Mouse (Mus musculus) urinary bladder, postnatal 25 days (tissue): Measurements from ENCODE around the gene Tmem50b.
"Not testable (repeated sequence)": the region's sequence is repeated elsewhere in the genome, so short reads cannot be mapped to it uniquely, and the experiment has no call there.

ENCODE experiments used
- DNase-seq: peaks from one replicate; pipeline ENCODE4 v3.0.0; 2022; ENCODE audit warnings: low spot score

Gene Tmem50b

GRCm38 (mm10) chr16:91537065-91537464, 60.5 kb downstream of the Tmem50b start:
- DNase-seq = no peak

DNA sequence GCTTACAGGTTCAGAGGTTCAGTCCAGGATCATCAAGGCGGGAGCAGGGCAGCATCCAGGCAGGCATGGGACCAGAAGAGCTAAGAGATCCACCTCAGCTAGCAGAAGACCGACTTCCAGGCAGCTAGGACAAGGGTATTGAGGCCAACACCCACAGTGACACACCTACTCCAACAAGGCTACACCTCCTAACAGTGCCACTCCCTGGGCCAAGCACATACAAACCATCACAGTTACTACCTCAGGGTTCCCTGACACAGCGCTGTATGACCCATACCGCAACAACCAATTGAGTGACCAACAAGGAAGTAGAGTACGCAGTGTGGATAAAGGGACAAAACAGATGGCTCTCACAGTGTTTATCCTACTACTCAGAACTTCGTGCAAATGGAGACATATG, 61.2 kb downstream of the Tmem50b start:
- DNase-seq = no peak

DNA sequence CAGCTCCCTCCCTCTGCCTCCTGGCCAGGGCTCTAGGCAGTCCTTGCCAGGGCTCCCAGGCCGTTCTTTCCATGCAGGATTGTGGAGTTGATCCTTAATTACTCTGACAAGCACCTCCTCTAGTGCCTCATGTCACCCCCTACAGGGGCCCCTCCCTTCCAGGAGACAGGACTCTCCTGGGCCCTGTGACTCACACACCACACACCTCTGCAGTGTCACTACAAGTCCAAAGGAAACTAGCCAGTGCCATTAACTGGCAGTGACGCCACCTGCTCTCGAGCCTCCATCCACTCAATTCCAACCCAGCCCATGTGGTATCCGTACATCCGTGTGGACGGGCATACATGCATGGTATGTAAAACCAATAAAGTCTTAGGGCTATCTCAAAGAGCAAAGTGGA, 62.7 kb downstream of the Tmem50b start:
- DNase-seq = no peak

- DNase-seq = peak; percentile 64
These were observed 63.1 kb downstream of the Tmem50b start for GRCm38 (mm10) chr16:91534477-91534876.

DNA sequence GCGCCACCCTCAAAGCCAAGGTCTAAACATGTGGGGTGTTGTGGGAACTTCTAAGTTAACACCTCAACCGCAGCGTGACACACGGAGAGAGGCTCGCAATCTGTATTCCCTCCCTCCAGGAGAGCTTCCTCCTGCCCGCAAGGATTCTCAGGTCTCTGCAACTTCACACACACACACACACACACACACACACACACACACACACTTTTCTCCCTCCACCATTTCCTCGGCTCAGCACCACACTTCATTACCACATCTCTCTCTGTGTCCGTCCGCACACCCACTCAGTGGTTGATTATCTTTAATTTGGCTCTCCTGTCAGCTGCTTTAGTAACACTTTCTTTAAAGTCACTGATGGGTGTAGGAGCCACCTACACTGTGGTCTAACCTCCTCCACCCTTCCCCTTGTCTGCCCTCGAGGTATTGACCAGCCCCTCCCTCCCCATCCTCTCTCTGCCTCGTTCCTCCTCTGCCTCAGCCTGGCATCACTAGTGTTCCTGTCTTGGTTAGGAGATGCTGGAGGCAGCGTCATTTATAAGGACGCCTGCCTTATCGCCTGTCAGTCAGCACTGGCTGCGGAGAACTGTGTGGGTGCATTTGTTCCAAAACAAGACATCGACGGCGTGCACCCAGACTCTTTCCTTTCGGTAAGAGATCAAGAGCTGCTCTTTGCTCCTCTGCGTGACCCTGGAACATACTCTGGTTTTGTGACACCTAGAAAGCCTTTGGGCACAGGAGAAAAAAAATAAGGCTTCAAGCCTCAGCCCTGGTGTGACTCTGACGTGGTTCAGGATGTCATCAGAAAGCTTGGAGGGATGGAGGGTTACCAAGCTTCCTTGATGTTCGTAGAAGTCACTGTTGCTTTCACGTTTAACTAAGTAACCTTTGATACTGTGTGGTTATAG, 64.3 kb downstream of the Tmem50b start:
- DNase-seq = no peak

- DNase-seq = no peak
These were observed 65.2 kb downstream of the Tmem50b start for GRCm38 (mm10) chr16:91532429-91532828.

DNA sequence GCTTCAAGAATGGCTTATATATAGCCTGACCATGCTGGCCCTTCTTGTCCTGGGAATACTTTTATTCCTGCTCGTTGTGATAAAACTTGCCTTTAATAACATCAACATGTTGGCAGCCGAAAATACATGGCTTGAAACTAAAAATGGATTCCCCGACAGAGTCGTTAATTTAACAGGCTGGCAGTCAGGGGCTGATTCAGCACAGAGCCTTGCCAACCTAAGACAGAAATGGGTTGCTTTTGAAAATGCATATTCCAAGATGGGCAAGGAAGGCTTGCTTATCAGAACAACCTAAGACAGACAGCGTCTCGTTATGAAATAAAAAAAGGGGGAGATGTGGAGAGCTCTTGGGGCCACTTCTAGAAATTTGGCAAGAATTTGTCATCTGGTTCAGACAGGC, 65.7 kb downstream of the Tmem50b start:
- no peak for DNase-seq

DNA sequence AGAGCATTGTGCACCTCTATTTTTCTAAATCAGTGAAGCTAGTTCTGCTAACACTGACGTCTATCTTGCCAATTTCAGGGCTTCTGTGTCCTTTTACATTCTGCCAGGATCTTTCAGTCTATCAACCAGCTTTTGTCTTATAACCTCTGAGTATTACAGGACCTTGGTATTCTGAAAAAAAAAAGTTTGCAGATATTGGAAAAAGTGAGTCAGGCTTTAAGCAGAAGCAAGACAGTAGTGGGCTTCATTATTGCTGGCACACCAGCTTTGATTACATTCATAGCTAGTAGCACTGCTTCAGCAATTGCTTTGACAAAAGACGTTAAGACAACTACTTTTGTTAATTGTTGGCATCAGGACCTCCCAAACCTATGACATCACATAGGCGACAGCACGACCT, 66.8 kb downstream of the Tmem50b start:
- DNase-seq = not testable (repeated sequence)

DNA sequence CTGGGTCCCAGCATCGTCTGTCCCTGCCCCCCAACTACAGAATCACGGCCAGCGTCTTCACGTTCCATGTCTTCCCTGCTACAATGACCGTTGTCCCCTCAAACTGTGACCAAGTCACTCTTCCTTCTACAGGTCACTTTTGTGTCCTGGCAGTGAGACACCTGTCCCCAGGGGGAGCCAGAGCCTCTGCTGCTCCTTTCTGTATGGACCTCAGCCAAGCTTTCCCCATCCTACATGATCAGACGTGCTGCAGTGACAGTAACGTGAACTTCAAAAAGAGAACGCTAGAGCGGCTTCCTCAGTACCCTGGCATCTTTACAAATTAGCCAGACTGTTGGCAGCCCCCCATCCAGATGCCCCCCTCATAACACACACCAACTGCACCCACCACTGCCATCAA, 69.0 kb downstream of the Tmem50b start:
- DNase-seq = no peak

DNA sequence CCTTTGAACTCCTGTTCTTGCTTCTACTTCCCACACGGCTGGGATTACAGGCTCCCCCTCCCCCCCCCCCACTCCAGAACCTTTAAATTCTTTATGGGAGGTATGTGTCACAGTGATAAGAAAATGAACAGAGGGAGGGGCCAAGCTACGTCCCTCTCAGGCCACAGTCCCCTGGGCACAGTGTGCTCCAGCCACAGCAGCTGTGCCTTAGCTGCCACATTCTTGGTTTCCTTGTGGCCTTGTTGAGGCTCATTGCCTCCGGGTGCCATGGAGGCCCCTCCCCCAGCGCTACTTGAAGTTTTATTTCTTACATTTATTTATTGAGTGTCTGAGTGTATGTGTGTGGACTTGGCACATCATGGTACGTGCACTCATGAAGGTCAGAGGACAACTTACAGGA, 70.1 kb downstream of the Tmem50b start:
- DNase-seq = no peak

DNA sequence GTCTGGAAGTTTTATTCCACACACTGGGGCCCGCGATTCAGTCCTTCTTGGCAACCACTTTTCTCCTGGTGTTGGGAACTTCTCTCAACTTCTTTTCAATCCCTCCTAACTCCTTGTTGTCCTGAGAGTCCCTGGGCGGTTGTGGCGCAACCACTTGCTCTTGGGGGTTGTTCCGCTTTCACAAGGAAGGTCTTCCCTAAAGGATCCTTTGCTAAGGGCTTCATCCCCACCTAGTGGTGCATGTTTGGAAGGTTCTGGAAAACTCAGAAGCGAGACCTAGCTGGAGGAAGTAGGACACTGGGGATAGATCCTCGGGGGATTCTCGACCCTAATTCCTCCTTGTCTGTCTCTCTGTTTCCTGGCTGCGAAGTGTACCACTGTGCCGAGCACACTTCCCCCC, 70.5 kb downstream of the Tmem50b start:
- no peak for DNase-seq

DNA sequence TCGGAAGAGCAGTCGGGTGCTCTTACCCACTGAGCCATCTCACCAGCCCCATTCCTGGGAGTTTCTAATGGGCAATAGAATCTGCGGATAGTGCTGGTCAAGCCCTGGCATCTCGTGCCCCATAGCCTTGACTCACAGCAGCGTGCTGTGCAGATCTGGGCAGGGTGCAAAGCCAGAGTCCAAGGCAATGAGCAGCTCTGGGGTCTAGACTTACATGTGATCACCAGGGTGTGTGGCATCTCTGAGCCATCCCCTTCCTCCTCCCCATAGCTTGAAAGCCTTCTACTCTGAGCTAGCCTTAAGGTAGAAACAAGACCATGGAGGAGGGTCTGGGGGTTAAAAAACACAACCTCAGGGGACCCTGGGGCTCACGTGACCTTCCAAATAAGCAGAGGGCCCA, 71.3 kb downstream of the Tmem50b start:
- no peak for DNase-seq
